Mouse (Mus musculus): Measurements from ENCODE around the gene Foxp1. TPM values are rescaled to one million over a fixed set of nuclear protein-coding genes. Genes with fewer than 3 reads are reported as not detected.

The Foxp1 gene
- total RNA-seq, 4 experiments from 2014 or later, result 27.2 to 37.3 (median 31.2) TPM

DNA sequence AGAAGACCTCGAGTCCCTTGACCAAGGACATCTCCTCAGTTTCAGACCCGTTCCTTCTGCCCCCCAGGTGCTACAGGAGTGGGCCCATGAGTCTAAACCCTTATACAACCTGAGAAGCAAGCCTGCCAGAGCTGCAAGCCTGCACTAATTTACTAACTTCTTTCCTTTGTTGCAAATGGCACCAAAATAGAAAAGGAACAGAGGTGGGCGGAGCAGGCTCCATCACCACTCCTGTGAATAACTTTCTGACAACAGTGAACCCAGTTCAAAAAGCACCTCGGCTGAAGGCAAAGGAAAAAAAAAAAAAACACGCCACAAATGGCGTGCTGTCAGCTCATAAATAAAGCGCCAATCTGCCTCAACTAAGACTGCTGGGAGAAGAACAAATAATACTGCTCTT is 81.4 kb downstream of the Foxp1 start:
- DNase-seq (ENCODE audit: low spot score), result no peak

DNA sequence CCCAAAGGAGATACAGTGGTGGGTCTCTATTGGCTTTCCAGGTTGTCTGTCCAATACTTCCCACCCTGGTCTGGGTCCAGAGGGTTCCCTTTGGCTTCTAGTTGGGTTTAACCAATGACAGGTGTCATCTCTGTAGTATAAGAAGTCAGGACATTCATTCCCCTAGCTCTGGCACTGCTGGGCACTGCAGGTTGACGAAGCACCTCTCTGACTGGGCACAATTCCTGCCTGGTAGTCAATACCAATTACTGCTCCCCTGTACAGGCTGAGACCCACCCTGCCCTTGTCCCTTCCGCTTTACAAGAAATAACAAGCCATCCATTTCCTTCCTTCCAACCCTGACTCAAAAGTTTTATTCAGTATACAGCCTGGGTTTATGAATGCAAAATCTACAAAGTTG is 81.9 kb downstream of the Foxp1 start:
- no peak for DNase-seq (ENCODE audit: low spot score)

- peak; percentile 59 for DNase-seq (ENCODE audit: low spot score)
Measured at GRCm38 (mm10) chr6:99439878-99440361, 82.6 kb downstream of the Foxp1 start.

- DNase-seq (ENCODE audit: low spot score), result no peak
Measured at GRCm38 (mm10) chr6:99439214-99439877, 83.2 kb downstream of the Foxp1 start.

GRCm38 (mm10) chr6:99436371-99436770 is 86.2 kb downstream of the Foxp1 start:
- no peak for DNase-seq (ENCODE audit: low spot score)

- DNase-seq (ENCODE audit: low spot score), result no peak
Measured at GRCm38 (mm10) chr6:99435140-99435539, 87.4 kb downstream of the Foxp1 start.

GRCm38 (mm10) chr6:99433006-99433405 is 89.5 kb downstream of the Foxp1 start:
- no peak for DNase-seq (ENCODE audit: low spot score)

GRCm38 (mm10) chr6:99431941-99432340 is 90.6 kb downstream of the Foxp1 start:
- no peak for DNase-seq (ENCODE audit: low spot score)

DNA sequence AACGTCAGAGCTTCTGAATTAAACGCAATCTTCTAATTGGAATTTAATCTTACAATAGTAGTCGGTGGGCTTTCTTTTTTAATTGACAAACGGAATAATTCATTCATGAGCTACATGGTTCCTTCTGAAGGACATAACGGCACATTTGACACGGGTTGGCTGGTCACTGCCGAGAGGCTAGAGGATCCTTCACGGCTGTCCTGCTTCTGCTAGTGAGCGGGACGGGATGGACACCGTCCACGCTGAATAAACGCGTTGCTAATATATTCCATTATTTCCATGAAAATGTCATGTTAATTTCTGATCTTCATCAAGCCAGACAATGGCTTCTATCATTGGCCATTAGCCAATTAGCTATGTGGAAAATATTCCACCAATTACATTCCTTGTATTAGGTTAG is 92.0 kb downstream of the Foxp1 start:
- DNase-seq (ENCODE audit: low spot score), result no peak

DNA sequence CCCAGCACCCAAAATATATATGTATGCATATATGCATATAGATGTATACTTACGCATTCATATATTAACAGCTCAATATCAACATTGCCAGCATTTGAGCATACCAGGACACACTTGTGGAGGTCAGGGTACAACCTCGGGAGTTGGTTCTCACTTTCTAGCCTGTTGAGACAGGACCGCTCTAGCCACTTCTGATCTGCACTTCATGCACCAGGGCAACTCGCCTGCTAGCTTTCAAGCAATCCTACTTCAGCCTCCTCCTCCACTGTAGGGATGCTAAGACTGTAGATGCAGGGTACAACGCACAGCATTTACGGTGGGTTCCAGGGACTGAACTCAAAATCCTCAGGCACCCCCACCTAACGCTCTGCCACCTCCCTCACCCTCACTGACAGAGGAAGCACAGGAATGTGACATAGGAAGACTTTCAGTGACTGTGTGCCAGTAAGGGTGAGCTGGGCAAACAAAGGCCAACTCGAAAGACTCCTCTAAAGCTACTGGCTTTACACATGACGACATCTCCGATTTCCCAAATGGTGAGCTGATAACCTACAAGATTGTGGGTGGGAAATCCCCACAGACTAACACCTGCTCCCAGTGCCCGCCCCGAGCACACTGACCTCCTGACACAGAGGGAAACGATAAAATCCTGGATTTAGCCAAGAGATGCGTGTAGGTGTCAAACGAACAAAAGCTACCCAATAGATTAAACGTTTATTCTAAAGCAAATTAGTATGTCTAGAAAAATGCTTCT is 93.0 kb downstream of the Foxp1 start:
- DNase-seq (ENCODE audit: low spot score), result no peak

- DNase-seq (ENCODE audit: low spot score), result no peak
Measured at GRCm38 (mm10) chr6:99428961-99429360, 93.6 kb downstream of the Foxp1 start.

DNA sequence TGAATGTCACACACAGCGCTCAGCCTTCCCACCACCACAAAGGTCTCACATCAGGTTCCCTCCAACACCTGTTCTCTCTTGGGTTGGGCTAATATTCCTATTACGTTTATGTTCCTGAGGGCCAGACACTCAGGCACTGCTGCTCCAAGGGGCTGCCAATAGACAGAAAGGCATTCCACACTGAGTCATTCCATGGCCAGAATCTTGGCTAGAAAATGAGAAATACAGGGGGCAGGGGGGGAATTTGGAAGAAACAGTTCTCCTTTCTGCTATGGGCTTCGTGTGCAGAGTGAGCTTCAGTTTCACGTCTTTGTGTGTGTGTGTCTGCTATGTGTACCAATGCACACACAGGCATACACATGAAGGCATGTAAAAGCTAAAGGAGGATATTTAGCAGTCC is 95.2 kb downstream of the Foxp1 start:
- no peak for DNase-seq (ENCODE audit: low spot score)

- DNase-seq (ENCODE audit: low spot score), result no peak
Measured at GRCm38 (mm10) chr6:99425044-99425443, 97.5 kb downstream of the Foxp1 start.

DNA sequence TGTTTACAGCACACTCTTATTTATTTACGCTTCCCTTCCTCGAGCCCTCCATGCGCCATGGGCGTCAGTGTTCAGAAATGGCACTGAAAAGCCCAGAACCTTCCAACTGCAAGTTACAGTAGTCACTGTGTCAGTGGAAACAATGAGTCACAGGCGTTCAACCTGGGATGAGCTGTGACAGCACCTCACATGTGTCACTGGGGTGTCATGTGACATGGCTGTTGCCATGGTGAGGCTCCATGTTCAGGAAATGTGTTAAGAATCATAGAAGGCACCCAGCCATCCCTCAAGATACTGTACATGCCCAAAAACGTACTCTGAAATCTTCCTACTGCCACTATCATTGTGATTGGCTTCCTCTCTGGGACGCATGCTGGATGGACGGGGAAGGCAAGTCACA is 101.9 kb downstream of the Foxp1 start:
- no peak for DNase-seq (ENCODE audit: low spot score)

DNA sequence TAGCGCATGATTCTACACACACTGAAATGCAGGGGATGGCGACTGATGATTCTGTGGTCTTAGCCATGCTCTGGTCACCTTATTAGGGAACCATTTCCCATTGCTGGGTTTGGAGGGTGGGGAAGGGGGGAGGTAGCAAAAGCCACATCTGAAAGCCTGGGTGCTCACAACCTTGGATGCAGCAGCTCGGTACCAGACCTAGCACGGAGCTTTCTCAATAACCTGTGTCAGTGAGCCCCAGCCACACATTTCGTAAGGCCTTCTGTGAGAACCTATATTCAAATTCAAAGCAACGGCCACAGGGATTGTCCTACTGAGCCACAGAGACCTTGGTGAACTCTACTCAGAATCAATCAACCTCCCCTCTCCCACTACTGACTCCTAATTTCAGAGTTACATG is 109.9 kb downstream of the Foxp1 start:
- DNase-seq (ENCODE audit: low spot score), result no peak

- no peak for DNase-seq (ENCODE audit: low spot score)
Measured at GRCm38 (mm10) chr6:99409602-99410001, 112.9 kb downstream of the Foxp1 start.

- DNase-seq (ENCODE audit: low spot score), result no peak
Measured at GRCm38 (mm10) chr6:99408880-99409279, 113.6 kb downstream of the Foxp1 start.

- DNase-seq (ENCODE audit: low spot score), result no peak
Measured at GRCm38 (mm10) chr6:99403755-99404390, 118.6 kb downstream of the Foxp1 start.

- DNase-seq (ENCODE audit: low spot score), result no peak
Measured at GRCm38 (mm10) chr6:99402941-99403340, 119.6 kb downstream of the Foxp1 start.

DNA sequence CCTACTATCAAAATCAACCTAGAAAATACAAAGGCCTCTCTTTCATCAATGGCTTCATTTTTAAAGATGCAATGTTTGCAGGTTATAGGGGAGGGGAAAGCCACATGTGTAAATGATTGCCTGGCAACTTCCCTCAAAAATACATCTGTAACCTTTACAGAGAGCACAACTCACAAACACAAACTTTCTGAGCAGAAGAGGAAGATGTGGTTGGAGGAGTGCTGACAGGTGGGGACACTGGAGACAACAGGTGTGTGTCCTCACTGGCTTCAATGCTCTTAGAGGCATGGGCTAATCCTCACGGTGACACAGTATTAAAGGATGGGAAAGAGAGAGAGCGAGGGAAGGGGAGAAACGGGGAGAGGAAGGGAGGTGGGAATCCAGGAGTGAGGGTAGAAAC is 120.2 kb downstream of the Foxp1 start:
- DNase-seq (ENCODE audit: low spot score), result no peak

DNA sequence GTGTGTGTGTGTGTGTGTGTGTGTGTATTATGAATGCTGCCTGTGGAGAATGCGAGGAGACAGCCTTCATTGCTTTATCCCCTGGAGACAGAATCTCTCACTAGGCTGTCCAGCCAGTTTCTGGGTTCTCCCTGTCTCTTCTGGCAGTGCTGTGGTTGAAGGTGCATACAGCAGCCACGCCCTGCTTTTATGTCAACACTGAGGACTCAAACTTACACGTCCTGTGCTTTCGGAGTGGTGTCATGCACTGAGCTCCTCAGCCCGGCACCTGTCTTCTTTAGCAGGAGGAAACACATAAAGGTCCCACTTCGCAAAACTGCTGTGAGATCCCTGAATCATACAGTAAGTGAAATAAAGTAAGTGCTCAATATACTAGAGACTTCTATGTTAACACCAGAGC is 120.7 kb downstream of the Foxp1 start:
- no peak for DNase-seq (ENCODE audit: low spot score)

- DNase-seq (ENCODE audit: low spot score), result no peak
Measured at GRCm38 (mm10) chr6:99401211-99401610, 121.3 kb downstream of the Foxp1 start.

DNA sequence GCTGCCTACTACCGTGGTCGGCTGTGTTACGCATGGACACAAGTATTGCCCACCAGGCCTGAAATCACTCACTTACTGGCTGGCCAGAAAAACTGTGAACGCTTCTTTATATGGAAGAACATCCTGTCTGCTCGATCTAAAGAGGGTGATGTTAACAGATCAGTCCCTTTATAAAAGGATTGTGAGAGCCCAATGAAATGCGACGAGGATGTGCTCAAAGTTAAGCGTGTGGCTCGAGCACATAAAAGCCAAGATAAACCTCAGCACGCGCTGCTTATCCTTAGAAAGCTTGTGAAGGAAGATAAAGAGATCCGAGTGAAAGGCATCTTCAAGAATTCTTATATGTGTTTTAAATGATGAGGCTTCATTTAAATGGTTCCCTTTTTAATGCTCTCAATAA is 126.8 kb downstream of the Foxp1 start:
- DNase-seq (ENCODE audit: low spot score), result no peak

Data from heart, adult 8-10 months (tissue).